Mouse (Mus musculus): Measurements from ENCODE around the gene Surf2. TPM values are rescaled to one million over a fixed set of nuclear protein-coding genes. Genes with fewer than 3 reads are reported as not detected.

Gene Surf2
- polyA plus RNA-seq, 1 experiment from 2014 or later = 44.6 TPM

DNA sequence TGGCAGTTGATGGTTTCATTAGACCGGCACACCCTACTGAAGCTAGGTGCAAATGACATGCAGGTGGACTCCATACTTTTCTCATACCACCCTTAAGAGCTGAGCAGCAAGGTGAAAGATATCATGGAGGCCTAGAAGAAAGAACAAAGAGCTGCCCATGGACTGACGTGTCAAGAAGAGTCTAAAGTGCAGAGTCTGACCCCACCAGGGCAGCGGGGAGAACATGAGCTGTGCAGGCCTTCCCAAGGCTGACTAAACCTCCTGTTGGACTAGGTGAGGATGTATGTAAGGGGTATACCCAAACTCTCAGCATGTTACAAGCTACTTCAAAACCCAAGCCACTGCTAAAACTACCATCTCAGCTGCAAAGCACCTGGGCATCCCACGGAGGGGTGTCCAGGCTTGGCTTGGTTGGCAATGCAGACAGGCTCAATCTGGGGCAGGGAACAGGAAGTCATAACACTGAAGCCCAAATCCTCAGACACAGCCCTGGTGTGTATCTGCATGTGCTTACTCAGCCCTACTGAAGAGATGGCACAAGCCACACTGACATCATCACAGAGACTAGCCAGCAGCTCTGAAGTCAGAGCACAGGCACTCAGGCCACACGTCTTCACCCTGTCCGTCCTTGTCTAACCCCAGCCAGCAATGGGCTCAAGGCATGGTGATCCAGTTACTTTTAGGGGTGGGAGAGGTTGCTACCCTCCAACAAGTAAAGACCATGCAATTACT, 11.7 kb downstream of the Surf2 start:
- H3K4me2 ChIP-seq (replicated peaks; ENCODE audit: low read depth, low read length) = no peak overlapping the region
- no peak overlapping the region for H3K27ac ChIP-seq (ENCODE audit: low read depth, low read length)
- H3K4me3 ChIP-seq (ENCODE audit: low read depth, low read length) = no peak overlapping the region
- H3K4me1 ChIP-seq (replicated peaks; ENCODE audit: control insufficient read depth, insufficient read depth, low read length) = no peaks in the 10 kb centered on the region
- no peaks in the 10 kb centered on the region for H3K9me3 ChIP-seq (ENCODE audit: control insufficient read depth, low read length)
- 93% methylated on average over 6 of the region's 6 CpGs for WGBS
- H3K36me3 ChIP-seq (ENCODE audit: control insufficient read depth, insufficient read depth, low read length) = 0 out of 2 replicates have a peak, but pooled peaks cover 6% of the 10 kb centered on the region
- no peak overlapping the region for H3K9ac ChIP-seq (ENCODE audit: low read depth, low read length)
- no peaks in the 10 kb centered on the region for H3K27me3 ChIP-seq (ENCODE audit: control insufficient read depth, insufficient read depth, low read length)
- ATAC-seq (ENCODE audit: low FRiP score) (no peak), DNase-seq (ENCODE audit: low spot score) (no peak)

GRCm38 (mm10) chr2:26930390-26930789, 14.2 kb downstream of the Surf2 start:
- no peak overlapping the region for H3K4me3 ChIP-seq (ENCODE audit: low read depth, low read length)
- WGBS = 41% methylated on average over 1 of the region's 1 CpGs
- ATAC-seq (ENCODE audit: low FRiP score) = no peak
- no peaks in the 10 kb centered on the region for H3K9me3 ChIP-seq (ENCODE audit: control insufficient read depth, low read length)
- H3K36me3 ChIP-seq (ENCODE audit: control insufficient read depth, insufficient read depth, low read length) = 0 out of 2 replicates have a peak, but pooled peaks cover 2% of the 10 kb centered on the region
- no peaks in the 10 kb centered on the region for H3K27me3 ChIP-seq (ENCODE audit: control insufficient read depth, insufficient read depth, low read length)
- no peak overlapping the region for H3K27ac ChIP-seq (ENCODE audit: low read depth, low read length)
- peak; percentile 66 for DNase-seq (ENCODE audit: low spot score)
- no peaks in the 10 kb centered on the region for H3K4me1 ChIP-seq (replicated peaks; ENCODE audit: control insufficient read depth, insufficient read depth, low read length)
- no peak overlapping the region for H3K9ac ChIP-seq (ENCODE audit: low read depth, low read length)
- H3K4me2 ChIP-seq (replicated peaks; ENCODE audit: low read depth, low read length) = no peak overlapping the region

DNA sequence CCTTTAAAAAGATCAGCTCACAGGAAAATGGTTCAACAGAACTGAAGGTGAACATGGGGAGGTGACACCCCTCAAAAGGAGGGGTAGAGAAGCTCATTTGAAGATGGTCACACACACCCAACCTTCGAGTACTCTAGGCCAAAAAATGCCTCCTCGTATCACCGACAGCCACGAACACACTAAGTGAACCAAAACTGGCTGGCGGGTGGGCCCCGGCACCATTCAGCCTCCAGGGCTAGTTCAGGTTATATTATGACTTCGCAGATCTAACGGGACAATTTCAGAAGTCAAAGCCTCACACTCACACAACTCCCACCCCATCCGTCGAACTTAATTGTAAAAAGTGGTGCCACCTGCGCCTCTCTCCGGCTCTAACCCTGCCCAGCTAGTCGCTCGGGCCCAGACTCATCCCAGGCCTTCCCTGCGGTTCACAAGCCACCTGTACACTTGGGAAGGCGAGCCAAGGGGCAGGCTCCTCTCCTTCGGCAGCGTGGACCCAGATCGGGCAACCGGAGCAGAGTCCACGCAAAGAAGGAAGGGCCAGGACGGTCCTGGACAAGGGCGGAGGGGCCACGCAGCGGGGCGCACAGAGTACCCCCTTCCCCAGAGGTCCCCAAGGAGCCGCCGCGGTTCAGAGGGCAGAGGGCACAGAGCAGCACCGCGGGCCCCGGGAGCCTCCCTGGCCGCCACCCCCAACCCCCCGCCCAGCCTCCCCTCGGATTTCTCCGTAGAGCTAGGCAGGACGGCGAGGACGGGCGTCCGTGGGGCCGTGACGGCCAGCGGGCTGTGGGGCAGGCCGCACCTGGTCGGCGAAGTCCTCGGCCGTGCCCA, 16.5 kb downstream of the Surf2 start:
- peak overlapping the region; percentile 66 for H3K27ac ChIP-seq (ENCODE audit: low read depth, low read length)
- H3K4me1 ChIP-seq (replicated peaks; ENCODE audit: control insufficient read depth, insufficient read depth, low read length) = no peaks in the 10 kb centered on the region
- ATAC-seq (ENCODE audit: low FRiP score) = no peak; the same call in 1 of the 2 replicates
- peak overlapping the region; percentile 98 for H3K4me3 ChIP-seq (ENCODE audit: low read depth, low read length)
- H3K36me3 ChIP-seq (ENCODE audit: control insufficient read depth, insufficient read depth, low read length) = 0 out of 2 replicates have a peak, but pooled peaks cover 2% of the 10 kb centered on the region
- peak overlapping the region; percentile 96 for H3K9ac ChIP-seq (ENCODE audit: low read depth, low read length)
- WGBS = 4% methylated on average over 36 of the region's 49 CpGs
- peak overlapping the region; percentile 82 for H3K4me2 ChIP-seq (replicated peaks; ENCODE audit: low read depth, low read length)
- H3K9me3 ChIP-seq (ENCODE audit: control insufficient read depth, low read length) = no peaks in the 10 kb centered on the region
- DNase-seq (ENCODE audit: low spot score) = peak; percentile 53
- H3K27me3 ChIP-seq (ENCODE audit: control insufficient read depth, insufficient read depth, low read length) = no peaks in the 10 kb centered on the region

DNA sequence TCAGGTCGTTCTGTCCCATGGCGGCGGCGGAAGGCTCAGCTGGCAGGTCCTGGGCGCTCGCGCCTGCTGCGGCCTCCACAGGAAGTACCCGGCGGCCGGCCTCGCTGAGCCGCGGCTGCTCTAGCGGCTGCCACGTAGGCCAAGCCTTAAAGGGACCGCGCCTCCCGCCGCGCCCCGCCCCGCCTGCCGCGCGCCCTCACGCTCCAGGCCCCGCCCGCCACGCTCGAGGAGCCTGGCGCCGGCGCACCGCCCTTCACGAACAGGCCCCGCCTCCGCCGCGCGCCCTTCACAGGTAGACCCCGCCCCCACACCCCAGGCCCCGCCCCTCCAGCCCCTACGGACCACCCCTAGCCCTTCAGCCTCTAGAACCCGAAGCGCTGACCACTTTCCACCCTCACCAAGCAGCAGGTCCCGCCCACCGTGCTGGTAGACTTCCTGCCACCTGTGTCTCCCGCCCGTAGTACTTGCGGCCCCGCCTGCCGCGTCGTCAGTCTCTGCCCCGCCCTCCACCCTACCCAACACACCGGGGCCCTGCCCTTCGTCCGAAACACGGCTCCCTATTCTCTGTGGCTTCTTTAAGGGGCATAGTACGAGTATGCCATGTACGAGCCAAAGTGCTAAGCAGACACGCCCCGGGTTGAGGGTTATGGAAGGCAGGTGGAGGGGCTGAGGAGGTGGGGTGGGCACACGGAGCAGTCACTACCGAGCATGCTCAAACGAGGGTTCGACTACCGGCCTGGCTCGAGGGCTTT, 17.3 kb downstream of the Surf2 start, which contains the start of the genes Surf4 and Stkld1:
Gene Surf4, minus strand, starts transcription at position 625 of the 752 bp plus-strand sequence.
Gene Stkld1, plus strand, starts transcription at position 744 of the 752 bp plus-strand sequence.
- peak; percentile 96 for ATAC-seq (ENCODE audit: low FRiP score)
- Histone ChIP-seq H3K27ac (ENCODE audit: low read depth, low read length) (peak within 1 kb of the TSS; percentile 66), H3K9me3 (ENCODE audit: control insufficient read depth, low read length) (no peaks in the 10 kb centered on the region), H3K36me3 (ENCODE audit: control insufficient read depth, insufficient read depth, low read length) (0 out of 2 replicates have a peak, but pooled peaks cover 2% of the 10 kb centered on the region), H3K4me1 (replicated peaks; ENCODE audit: control insufficient read depth, insufficient read depth, low read length) (no peaks in the 10 kb centered on the region), H3K9ac (ENCODE audit: low read depth, low read length) (peak within 1 kb of the TSS; percentile 96), H3K27me3 (ENCODE audit: control insufficient read depth, insufficient read depth, low read length) (no peaks in the 10 kb centered on the region), H3K4me3 (ENCODE audit: low read depth, low read length) (peak within 1 kb of the TSS; percentile 98), H3K4me2 (replicated peaks; ENCODE audit: low read depth, low read length) (peak within 1 kb of the TSS; percentile 82)
- WGBS = 3% methylated on average over 39 of the region's 70 CpGs
- peak; percentile 96 for DNase-seq (ENCODE audit: low spot score)

DNA sequence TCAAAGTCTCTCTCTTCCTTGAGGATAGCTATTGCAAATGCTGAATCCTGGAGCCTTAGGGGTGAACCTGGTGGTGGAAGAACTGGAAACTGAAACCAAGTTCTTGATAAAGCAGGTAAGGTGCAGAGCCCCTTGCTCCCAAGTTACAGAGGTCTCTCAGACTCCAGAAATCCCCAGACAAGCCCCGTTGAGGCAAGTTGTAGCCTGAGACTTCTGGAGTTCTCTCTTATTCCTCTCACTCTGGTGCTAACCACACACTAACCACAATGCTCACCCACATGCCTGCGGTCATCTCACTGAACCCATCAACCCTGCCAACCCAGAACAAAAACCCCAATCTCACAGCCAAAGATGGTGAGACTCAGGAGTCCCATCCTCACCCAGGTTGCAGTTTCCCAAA, 19.1 kb downstream of the Surf2 start:
- Histone ChIP-seq H3K36me3 (ENCODE audit: control insufficient read depth, insufficient read depth, low read length) (no peaks in the 10 kb centered on the region), H3K9me3 (ENCODE audit: control insufficient read depth, low read length) (no peaks in the 10 kb centered on the region), H3K4me3 (ENCODE audit: low read depth, low read length) (no peak overlapping the region), H3K4me1 (replicated peaks; ENCODE audit: control insufficient read depth, insufficient read depth, low read length) (no peaks in the 10 kb centered on the region), H3K27me3 (ENCODE audit: control insufficient read depth, insufficient read depth, low read length) (no peaks in the 10 kb centered on the region), H3K9ac (ENCODE audit: low read depth, low read length) (no peak overlapping the region), H3K4me2 (replicated peaks; ENCODE audit: low read depth, low read length) (no peak overlapping the region), H3K27ac (ENCODE audit: low read depth, low read length) (no peak overlapping the region)
- no peak for DNase-seq (ENCODE audit: low spot score)
- WGBS = 93% methylated on average over 2 of the region's 2 CpGs
- no peak for ATAC-seq (ENCODE audit: low FRiP score)

DNA sequence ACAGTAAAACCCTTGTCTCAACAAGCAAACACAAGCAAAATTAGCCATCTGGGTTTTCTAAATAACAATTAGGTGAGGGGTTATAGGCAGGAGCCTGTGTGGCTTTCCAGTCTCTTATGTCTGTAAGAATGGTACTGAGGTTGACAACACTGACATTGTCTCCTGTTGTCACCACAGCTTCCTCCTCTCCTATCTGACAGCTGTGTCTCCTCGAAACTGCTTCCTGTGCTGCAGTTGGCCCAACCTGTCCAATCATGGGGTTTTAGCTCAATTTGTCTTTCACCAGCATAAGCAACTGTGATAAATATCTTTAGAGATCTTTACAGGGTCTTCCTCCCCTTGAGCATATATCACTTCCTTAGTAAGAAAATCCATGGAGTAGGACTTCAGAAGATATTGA, 20.3 kb downstream of the Surf2 start:
- Histone ChIP-seq H3K4me2 (replicated peaks; ENCODE audit: low read depth, low read length) (no peak overlapping the region), H3K9me3 (ENCODE audit: control insufficient read depth, low read length) (no peaks in the 10 kb centered on the region), H3K4me3 (ENCODE audit: low read depth, low read length) (no peak overlapping the region), H3K4me1 (replicated peaks; ENCODE audit: control insufficient read depth, insufficient read depth, low read length) (no peaks in the 10 kb centered on the region), H3K9ac (ENCODE audit: low read depth, low read length) (no peak overlapping the region), H3K27me3 (ENCODE audit: control insufficient read depth, insufficient read depth, low read length) (no peaks in the 10 kb centered on the region), H3K27ac (ENCODE audit: low read depth, low read length) (no peak overlapping the region), H3K36me3 (ENCODE audit: control insufficient read depth, insufficient read depth, low read length) (no peaks in the 10 kb centered on the region)
- DNase-seq (ENCODE audit: low spot score) (no peak), ATAC-seq (ENCODE audit: low FRiP score) (no peak)
- 62% methylated on average over 1 of the region's 1 CpGs for WGBS

DNA sequence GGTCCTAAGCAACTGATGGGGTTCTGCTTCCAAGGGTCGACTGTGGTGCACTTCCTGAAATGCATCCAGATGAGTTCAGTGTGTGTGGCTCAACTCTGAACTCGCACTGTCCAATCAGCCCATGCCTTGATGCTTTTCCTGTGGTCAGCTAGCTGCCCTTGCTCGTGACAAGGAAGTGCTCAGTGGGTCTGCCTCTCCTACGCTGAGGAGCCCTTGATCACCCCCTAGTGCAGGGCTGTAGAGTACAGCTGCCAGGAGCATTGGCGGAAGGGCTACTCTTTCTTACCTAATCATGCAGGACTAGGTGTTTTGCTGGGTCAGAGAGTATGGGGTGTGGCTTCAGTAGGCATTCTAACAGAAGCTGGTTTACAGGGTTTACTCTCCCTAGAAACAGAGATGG, 25.4 kb downstream of the Surf2 start:
- Histone ChIP-seq H3K36me3 (ENCODE audit: control insufficient read depth, insufficient read depth, low read length) (no peaks in the 10 kb centered on the region), H3K4me1 (replicated peaks; ENCODE audit: control insufficient read depth, insufficient read depth, low read length) (no peaks in the 10 kb centered on the region), H3K4me2 (replicated peaks; ENCODE audit: low read depth, low read length) (no peak overlapping the region), H3K27ac (ENCODE audit: low read depth, low read length) (no peak overlapping the region), H3K9ac (ENCODE audit: low read depth, low read length) (no peak overlapping the region), H3K9me3 (ENCODE audit: control insufficient read depth, low read length) (no peaks in the 10 kb centered on the region), H3K27me3 (ENCODE audit: control insufficient read depth, insufficient read depth, low read length) (no peaks in the 10 kb centered on the region), H3K4me3 (ENCODE audit: low read depth, low read length) (no peak overlapping the region)
- DNase-seq (ENCODE audit: low spot score) = no peak
- 45% methylated on average over 5 of the region's 5 CpGs for WGBS
- no peak for ATAC-seq (ENCODE audit: low FRiP score)

- no peak overlapping the region for H3K9ac ChIP-seq (ENCODE audit: low read depth, low read length)
- no peaks in the 10 kb centered on the region for H3K9me3 ChIP-seq (ENCODE audit: control insufficient read depth, low read length)
- H3K36me3 ChIP-seq (ENCODE audit: control insufficient read depth, insufficient read depth, low read length) = no peaks in the 10 kb centered on the region
- WGBS = 84% methylated on average over 3 of the region's 3 CpGs
- H3K4me2 ChIP-seq (replicated peaks; ENCODE audit: low read depth, low read length) = no peak overlapping the region
- H3K27me3 ChIP-seq (ENCODE audit: control insufficient read depth, insufficient read depth, low read length) = no peaks in the 10 kb centered on the region
- DNase-seq (ENCODE audit: low spot score) (no peak), ATAC-seq (ENCODE audit: low FRiP score) (no peak)
- no peak overlapping the region for H3K27ac ChIP-seq (ENCODE audit: low read depth, low read length)
- no peak overlapping the region for H3K4me3 ChIP-seq (ENCODE audit: low read depth, low read length)
- no peaks in the 10 kb centered on the region for H3K4me1 ChIP-seq (replicated peaks; ENCODE audit: control insufficient read depth, insufficient read depth, low read length)
Measured at GRCm38 (mm10) chr2:26943253-26943652, 27.1 kb downstream of the Surf2 start.
